Mouse (Mus musculus): ENCODE measurements at regions not wholly inside any gene's neighbourhood (a gene's known extent, or its start where the extent isn't known, plus 50 kb on each side); places are given as distances from the start of the nearest gene placed in this dataset.
A peak's percentile ranks its signal among the peaks of the same experiment; 100 is the strongest.

- no peak for ATAC-seq (replicated peaks; ENCODE audit: poor library complexity)
Measured at GRCm38 (mm10) chr13:90293697-90294647, 204.6 kb upstream of the Xrcc4 start.

GRCm38 (mm10) chr13:90292905-90293304 lies 203.5 kb upstream of the Xrcc4 start:
- no peak for ATAC-seq (replicated peaks; ENCODE audit: poor library complexity)

- no peak for ATAC-seq (replicated peaks; ENCODE audit: poor library complexity)
Measured at GRCm38 (mm10) chr13:90292124-90292523, 202.7 kb upstream of the Xrcc4 start.

DNA sequence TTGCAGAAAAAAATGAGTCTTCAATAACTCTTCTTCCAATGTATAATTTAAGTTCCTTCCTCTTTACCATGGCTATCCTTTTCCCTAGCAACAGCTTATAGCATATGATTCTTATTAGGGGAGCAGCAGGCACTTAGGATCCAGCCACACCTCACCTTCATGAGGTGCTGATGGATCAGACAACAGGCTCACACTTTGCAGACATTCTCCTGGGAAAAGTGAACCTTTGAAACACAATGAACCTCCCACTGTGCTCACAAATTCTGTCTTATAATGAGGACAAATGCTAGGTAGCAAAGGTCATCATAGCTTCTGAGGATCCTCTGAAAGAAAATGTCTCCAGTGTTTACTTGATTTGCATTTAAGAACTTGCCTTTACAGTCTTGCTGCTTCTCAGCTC lies 191.6 kb upstream of the Xrcc4 start:
- no peak for ATAC-seq (replicated peaks; ENCODE audit: poor library complexity)

DNA sequence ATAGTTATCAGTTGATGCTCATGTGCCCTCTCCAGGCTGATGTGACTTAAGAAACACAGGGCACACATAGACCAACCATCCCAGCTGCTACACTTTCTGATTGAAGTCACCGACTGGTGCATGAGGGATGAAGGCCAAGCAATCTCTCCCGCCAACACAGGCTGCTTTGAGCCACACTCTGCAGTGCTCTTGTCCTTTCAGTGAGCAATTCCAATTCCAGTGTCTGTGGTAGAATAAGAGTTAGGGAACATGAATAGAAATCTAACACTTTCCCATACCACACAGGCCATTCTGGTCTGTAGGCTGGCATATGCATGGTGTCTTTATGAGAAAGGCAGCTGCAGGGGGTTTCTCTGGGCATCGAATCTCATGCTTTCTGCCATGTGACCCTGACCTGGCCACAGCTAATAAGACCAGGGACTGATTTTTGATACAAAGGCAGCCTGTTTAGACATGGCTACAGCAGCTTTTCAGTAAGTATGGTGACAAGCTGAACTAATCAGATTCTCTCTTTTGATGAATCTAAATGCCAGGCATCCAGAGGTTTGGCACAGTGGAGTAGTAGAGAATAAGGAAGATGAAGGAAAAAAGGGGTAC lies 190.5 kb upstream of the Xrcc4 start:
- no peak for ATAC-seq (replicated peaks; ENCODE audit: poor library complexity)

DNA sequence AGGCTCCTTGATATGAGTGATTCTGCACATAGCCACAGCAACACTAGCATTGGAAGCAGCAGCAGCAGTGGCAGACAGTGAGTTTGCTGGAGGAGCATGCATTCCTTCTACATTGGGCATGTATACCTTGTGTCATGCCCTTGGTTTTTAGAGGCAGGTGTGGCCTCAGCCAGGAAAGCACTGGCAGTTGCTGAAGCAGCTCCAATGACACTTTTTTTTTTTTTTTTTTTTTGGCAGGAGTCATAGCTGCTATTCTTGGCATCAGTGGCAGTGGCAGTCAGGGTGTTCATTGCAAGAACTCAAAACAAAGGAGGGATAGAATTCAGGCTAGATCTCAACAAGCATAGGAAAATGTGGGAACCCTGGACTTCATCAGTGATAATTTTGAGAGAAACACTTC lies 189.9 kb upstream of the Xrcc4 start:
- no peak for ATAC-seq (replicated peaks; ENCODE audit: poor library complexity)

- ATAC-seq (replicated peaks; ENCODE audit: poor library complexity) = no peak
Measured at GRCm38 (mm10) chr13:90259071-90259742, 169.8 kb upstream of the Xrcc4 start.

GRCm38 (mm10) chr13:90252981-90253380 lies 163.6 kb upstream of the Xrcc4 start:
- no peak for ATAC-seq (replicated peaks; ENCODE audit: poor library complexity)

- no peak for ATAC-seq (replicated peaks; ENCODE audit: poor library complexity)
Measured at GRCm38 (mm10) chr13:90245997-90246765, 156.8 kb upstream of the Xrcc4 start.

DNA sequence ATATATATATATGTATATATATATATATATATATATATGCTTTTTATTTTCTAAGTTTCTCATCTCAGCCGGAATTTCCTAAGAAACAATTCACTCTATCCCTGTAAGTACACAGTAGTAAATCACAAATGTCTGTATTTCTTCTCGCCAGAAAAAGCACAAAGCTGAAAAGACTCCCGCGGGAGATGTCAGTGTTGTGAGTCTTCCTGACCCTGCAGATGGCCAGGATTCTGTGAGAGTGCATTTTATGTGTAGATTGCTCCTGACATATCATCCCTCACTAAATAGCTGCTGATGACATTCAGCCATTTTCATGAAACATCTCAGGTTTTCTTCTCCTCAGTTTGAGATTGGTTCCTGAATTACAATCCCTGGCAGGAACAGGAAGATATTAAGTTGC lies 148.9 kb upstream of the Xrcc4 start:
- ATAC-seq (replicated peaks; ENCODE audit: poor library complexity) = no peak

DNA sequence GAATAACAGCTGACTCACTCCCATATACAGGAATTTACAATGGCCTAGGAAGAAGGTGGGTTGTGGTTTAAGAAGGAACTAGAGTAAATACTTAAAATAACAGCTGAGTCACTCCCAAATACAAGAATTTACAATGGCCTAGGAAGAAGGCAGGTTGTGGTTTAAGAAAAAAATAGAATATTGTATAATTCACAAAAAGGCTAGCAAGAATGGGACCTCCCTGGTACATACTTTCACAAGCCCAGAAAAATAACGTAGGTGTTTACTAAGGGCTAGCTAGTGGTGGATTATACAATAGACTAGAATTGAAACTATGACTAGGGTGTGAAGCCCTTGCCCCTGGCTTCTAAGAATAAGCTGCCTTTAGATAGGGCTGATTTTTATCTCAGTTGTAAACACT lies 144.6 kb upstream of the Xrcc4 start:
- ATAC-seq (replicated peaks; ENCODE audit: poor library complexity) = peak; percentile 54

- ATAC-seq (replicated peaks; ENCODE audit: poor library complexity) = peak; percentile 66
Measured at GRCm38 (mm10) chr13:90233561-90233960, 144.2 kb upstream of the Xrcc4 start.

- no peak for ATAC-seq (replicated peaks; ENCODE audit: poor library complexity)
Measured at GRCm38 (mm10) chr13:90229106-90229505, 139.7 kb upstream of the Xrcc4 start.

DNA sequence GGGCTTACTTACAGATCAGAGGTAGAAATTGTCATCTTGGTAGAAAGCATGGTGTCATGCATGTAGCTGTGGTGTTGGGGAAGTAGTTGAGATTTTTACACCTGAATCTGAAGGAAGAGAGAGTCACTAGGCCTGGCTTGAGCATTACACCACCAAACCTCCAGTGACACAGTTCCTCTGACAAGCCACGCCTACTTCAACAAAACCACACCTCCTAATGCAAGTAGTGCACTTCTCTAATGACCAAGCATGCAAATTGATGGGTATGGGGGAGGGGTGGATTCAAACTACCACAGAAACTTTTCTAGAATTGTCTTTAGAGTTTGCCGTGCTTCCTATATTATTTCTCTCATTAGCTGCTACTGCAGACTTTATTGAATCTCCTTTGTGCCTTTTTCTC lies 136.8 kb upstream of the Xrcc4 start:
- ATAC-seq (replicated peaks; ENCODE audit: poor library complexity) = no peak

GRCm38 (mm10) chr13:90212390-90212789 lies 123.0 kb upstream of the Xrcc4 start:
- no peak for ATAC-seq (replicated peaks; ENCODE audit: poor library complexity)

DNA sequence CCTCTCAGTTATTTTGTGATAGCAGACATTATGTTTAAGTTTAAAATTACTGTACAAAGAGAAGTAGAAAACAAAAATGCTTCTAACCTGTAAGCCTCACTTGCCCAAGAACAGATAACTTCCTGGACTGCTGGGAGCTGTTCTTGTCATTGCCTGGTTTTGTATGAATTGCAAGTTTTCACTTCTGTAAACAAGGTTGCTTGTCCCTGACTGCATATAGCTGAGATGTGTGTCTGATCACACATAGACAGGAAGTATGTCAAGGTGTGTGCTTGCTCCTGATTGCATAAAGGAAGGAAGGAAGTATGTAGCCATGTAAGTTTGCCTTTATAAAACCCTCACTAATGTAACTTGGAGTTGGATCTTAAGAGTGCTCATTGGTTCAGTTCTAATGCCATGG lies 118.5 kb upstream of the Xrcc4 start:
- ATAC-seq (replicated peaks; ENCODE audit: poor library complexity) = peak; percentile 46

Data from megakaryocyte progenitor cell, adult 5-6 weeks (primary cell).